Comparison of ENCODE assay signal across 11 mouse cellular contexts in the genomic region with DNA sequence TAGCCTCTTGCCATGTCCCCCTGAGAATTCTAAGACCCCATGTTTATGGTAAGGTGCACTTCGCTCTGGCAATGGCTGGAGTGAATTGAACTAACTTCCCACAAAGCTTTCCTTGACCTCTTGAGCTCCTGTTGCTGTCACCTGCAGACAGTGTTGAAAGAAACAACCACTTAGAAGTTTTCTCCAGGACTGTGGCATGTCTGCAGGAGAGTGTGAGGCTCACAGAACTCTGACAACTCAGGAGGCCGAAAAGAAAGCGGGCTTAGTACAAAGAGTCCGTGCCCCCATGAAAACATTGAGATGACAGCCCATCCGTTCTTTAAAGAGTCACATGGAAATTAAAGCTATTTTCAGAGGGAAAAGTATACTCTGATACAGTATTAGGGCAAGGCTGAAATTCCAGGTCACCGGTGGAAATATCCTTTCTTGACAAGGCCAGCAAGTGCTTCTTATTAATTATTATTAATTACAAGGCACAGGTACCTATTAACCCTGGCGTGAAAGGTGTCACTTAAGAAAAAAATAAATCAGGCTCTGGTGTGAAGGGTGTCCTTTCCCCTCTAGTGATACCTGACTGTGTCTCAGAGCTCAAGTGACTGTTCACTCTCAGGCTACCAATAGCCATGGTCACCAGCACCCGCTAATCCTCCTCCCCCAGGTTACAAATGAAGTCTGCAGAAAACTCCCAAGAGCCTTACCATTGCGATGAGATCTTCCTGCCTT.
DNase-seq lines count a peak whose midpoint lies in the region; ATAC-seq and TF ChIP-seq lines count a peak whose summit lies in the region.
"Had no signal": no experiment of that assay in that cellular context is flagged by ENCODE, and none has a peak within 500 bp of the region (broad histone marks: within the 10 kb centered on the region; RNA-seq: fewer than 3 reads in every experiment).

No protein-coding gene starts in this region.

- no peak for ATAC-seq in hindbrain, embryonic 14.5 days (ENCODE audit: low FRiP score)
- ATAC-seq in neural tube, embryonic 13.5 days (ENCODE audit: low read depth) = no peak

- peak overlapping the region; percentile 57 for H3K9ac ChIP-seq in hindbrain, embryonic 14.5 days
- H3K9ac ChIP-seq in neural tube, embryonic 13.5 days = peak overlapping the region; percentile 48; the same call in 1 of the 2 replicates

- H3K4me1 ChIP-seq in hindbrain, embryonic 14.5 days (replicated peaks; ENCODE audit: control insufficient read depth, insufficient read depth, low read length) = peaks cover 15% of the 10 kb centered on the region
- peaks cover 21% of the 10 kb centered on the region for H3K4me1 ChIP-seq in neural tube, embryonic 13.5 days (replicated peaks)

- H3K9me3 ChIP-seq in hindbrain, embryonic 14.5 days (ENCODE audit: control insufficient read depth, low read length) = no peaks in the 10 kb centered on the region
- H3K9me3 ChIP-seq in neural tube, embryonic 13.5 days = no peaks in the 10 kb centered on the region

- peak overlapping the region; percentile 29 for H3K4me3 ChIP-seq in layer of hippocampus, adult 2 months
- H3K4me3 ChIP-seq in hindbrain, embryonic 14.5 days (replicated peaks; ENCODE audit: low read length) = peak overlapping the region; percentile 12
- 0 out of 2 replicates have a peak overlapping the region, but pooled peaks have one; percentile 8 for H3K4me3 ChIP-seq in neural tube, embryonic 13.5 days

- WGBS in hindbrain, embryonic 14.5 days = 51% methylated on average over 9 of the region's 9 CpGs
- 57% methylated on average over 9 of the region's 9 CpGs for WGBS in neural tube, embryonic 13.5 days

- H3K27ac ChIP-seq in layer of hippocampus, adult 2 months = no peak overlapping the region
- peak overlapping the region; percentile 67 for H3K27ac ChIP-seq in hindbrain, embryonic 14.5 days
- peak overlapping the region; percentile 55 for H3K27ac ChIP-seq in neural tube, embryonic 13.5 days (replicated peaks)

- H3K36me3 ChIP-seq in hindbrain, embryonic 14.5 days (replicated peaks; ENCODE audit: control insufficient read depth, insufficient read depth) = no peaks in the 10 kb centered on the region
- no peaks in the 10 kb centered on the region for H3K36me3 ChIP-seq in neural tube, embryonic 13.5 days

- no peaks in the 10 kb centered on the region for H3K27me3 ChIP-seq in hindbrain, embryonic 14.5 days (ENCODE audit: control insufficient read depth, insufficient read depth, low read length)
- H3K27me3 ChIP-seq in neural tube, embryonic 13.5 days = no peaks in the 10 kb centered on the region

- peak overlapping the region; percentile 53 for H3K4me2 ChIP-seq in hindbrain, embryonic 14.5 days (replicated peaks)
- peak overlapping the region; percentile 46 for H3K4me2 ChIP-seq in neural tube, embryonic 13.5 days

- no peak for TF ChIP-seq CTCF in layer of hippocampus, adult 2 months (conservative IDR thresholded peaks at IDR 0.05)

- peak; percentile 34 to 54 for DNase-seq in cerebellum, postnatal 25 days
- no peak for DNase-seq in cerebellum, postnatal 10 days
- no peak for DNase-seq in layer of hippocampus, adult 2 months (ENCODE audit: low spot score in 2 of 2)
- no peak for DNase-seq in layer of hippocampus, adult 8-10 months (ENCODE audit: low spot score in 2 of 2)
- no peak for DNase-seq in hindbrain, embryonic 14.5 days (ENCODE audit: low spot score)
- no peak for DNase-seq in thymus, postnatal 14 days
- no peak for DNase-seq in spleen, postnatal 14 days (ENCODE audit: low spot score in 2 of 2)
- DNase-seq: B cell, adult 2 months; kidney, adult 9 months; lung, adult 18-20 months had no signal

Comparison
In these comparisons a context has a peak if more than half of its experiments do, and no peak if none do; other contexts are left out.
1. DNase-seq: peak in cerebellum, postnatal 25 days (2 of 2); none in cerebellum, postnatal 10 days (0 of 2), layer of hippocampus, adult 2 months (0 of 2), layer of hippocampus, adult 8-10 months (0 of 2), hindbrain, embryonic 14.5 days (single experiment), thymus, postnatal 14 days (single experiment) and spleen, postnatal 14 days (0 of 2).
2. Peak in every context shown above with its lines, with median percentiles within 50 percentile points of each other: H3K4me3 ChIP-seq.